Mouse (Mus musculus): ENCODE results near the gene Ccdc93. TPM values are rescaled to one million over a fixed set of nuclear protein-coding genes. Genes with fewer than 3 reads are reported as not detected.
A peak's percentile ranks its signal among the peaks of the same experiment; 100 is the strongest.

Gene Ccdc93
- polyA plus RNA-seq, 1 experiment from 2014 or later, result 10.1 TPM

DNA sequence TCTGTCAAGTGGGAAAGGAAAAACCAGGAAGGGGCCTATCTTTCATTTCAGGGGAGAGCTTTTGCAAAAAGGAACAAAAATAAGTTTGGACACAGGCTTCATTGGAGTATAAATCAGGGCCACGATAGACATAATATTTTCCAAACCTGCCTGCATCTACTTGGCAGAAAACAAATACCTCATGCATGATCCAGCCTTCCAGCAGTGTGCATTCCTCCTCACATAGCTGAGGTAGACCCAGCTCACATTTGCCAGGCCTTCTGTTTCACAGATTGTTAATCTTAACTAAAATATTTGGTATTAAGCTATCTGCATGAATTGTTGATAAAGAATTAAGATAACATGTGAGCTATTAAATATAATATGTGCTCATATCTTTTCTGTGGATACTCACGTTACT, 37.7 kb upstream of the Ccdc93 start:
- Histone ChIP-seq H3K27me3 (replicated peaks; ENCODE audit: control insufficient read depth, insufficient read depth, low read length) (no peaks in the 10 kb centered on the region), H3K9ac (ENCODE audit: low read length) (no peak overlapping the region), H3K9me3 (ENCODE audit: control insufficient read depth, low read length) (no peaks in the 10 kb centered on the region), H3K4me1 (replicated peaks; ENCODE audit: control insufficient read depth, insufficient read depth, low read length) (0 out of 2 replicates have a peak, but pooled peaks cover 6% of the 10 kb centered on the region), H3K27ac (ENCODE audit: low read depth) (no peak overlapping the region), H3K36me3 (ENCODE audit: control insufficient read depth, insufficient read depth, low read length) (no peaks in the 10 kb centered on the region), H3K4me3 (ENCODE audit: low read depth, low read length) (no peak overlapping the region), H3K4me2 (ENCODE audit: low read length) (no peak overlapping the region)
- ATAC-seq (replicated peaks; ENCODE audit: low FRiP score, low TSS enrichment, low read depth), result no peak
- WGBS, result 58% methylated on average over 2 of the region's 2 CpGs
- DNase-seq (ENCODE audit: low spot score), result no peak

- no peaks in the 10 kb centered on the region for H3K9me3 ChIP-seq (ENCODE audit: control insufficient read depth, low read length)
- ATAC-seq (replicated peaks; ENCODE audit: low FRiP score, low TSS enrichment, low read depth) (no peak), DNase-seq (ENCODE audit: low spot score) (no peak)
- no peak overlapping the region for H3K27ac ChIP-seq (ENCODE audit: low read depth)
- H3K4me2 ChIP-seq (ENCODE audit: low read length), result peak overlapping the region; percentile 5; the same call in 1 of the 2 replicates
- no peak overlapping the region for H3K9ac ChIP-seq (ENCODE audit: low read length)
- H3K36me3 ChIP-seq (ENCODE audit: control insufficient read depth, insufficient read depth, low read length), result no peaks in the 10 kb centered on the region
- H3K27me3 ChIP-seq (replicated peaks; ENCODE audit: control insufficient read depth, insufficient read depth, low read length), result no peaks in the 10 kb centered on the region
- H3K4me1 ChIP-seq (replicated peaks; ENCODE audit: control insufficient read depth, insufficient read depth, low read length), result 0 out of 2 replicates have a peak, but pooled peaks cover 6% of the 10 kb centered on the region
- no peak overlapping the region for H3K4me3 ChIP-seq (ENCODE audit: low read depth, low read length)
- 15% methylated on average over 5 of the region's 5 CpGs for WGBS
Observed at GRCm38 (mm10) chr1:121394764-121395163, 36.1 kb upstream of the Ccdc93 start.

- Histone ChIP-seq H3K9me3 (ENCODE audit: control insufficient read depth, low read length) (no peaks in the 10 kb centered on the region), H3K27me3 (replicated peaks; ENCODE audit: control insufficient read depth, insufficient read depth, low read length) (no peaks in the 10 kb centered on the region), H3K4me3 (ENCODE audit: low read depth, low read length) (no peak overlapping the region), H3K9ac (ENCODE audit: low read length) (no peak overlapping the region), H3K4me2 (ENCODE audit: low read length) (no peak overlapping the region), H3K27ac (ENCODE audit: low read depth) (no peak overlapping the region), H3K36me3 (ENCODE audit: control insufficient read depth, insufficient read depth, low read length) (no peaks in the 10 kb centered on the region), H3K4me1 (replicated peaks; ENCODE audit: control insufficient read depth, insufficient read depth, low read length) (0 out of 2 replicates have a peak, but pooled peaks cover 6% of the 10 kb centered on the region)
- 66% methylated on average over 4 of the region's 4 CpGs for WGBS
- ATAC-seq (replicated peaks; ENCODE audit: low FRiP score, low TSS enrichment, low read depth) (no peak), DNase-seq (ENCODE audit: low spot score) (no peak)
Observed at GRCm38 (mm10) chr1:121396501-121396900, 34.3 kb upstream of the Ccdc93 start.

DNA sequence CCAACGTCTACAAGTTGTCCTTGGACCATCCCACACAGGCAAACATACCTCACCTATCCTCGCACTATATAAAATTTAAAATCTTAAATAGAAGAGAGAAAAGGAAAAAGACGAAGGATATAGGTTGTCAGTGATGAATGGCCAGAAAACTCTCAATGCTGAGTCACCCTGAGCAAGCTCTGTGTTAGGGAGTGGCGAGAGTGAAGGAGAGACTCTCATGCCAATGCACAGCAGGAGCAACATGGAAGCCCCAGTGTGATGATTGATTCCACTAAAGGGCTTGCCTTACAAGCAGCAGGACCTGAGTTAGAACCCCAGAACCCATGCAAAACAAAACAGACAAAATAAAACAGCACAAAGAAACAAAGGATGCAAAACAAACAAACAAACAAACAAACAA, 32.6 kb upstream of the Ccdc93 start:
- ATAC-seq (replicated peaks; ENCODE audit: low FRiP score, low TSS enrichment, low read depth), result no peak
- Histone ChIP-seq H3K9me3 (ENCODE audit: control insufficient read depth, low read length) (no peaks in the 10 kb centered on the region), H3K9ac (ENCODE audit: low read length) (no peak overlapping the region), H3K27me3 (replicated peaks; ENCODE audit: control insufficient read depth, insufficient read depth, low read length) (no peaks in the 10 kb centered on the region), H3K4me2 (ENCODE audit: low read length) (no peak overlapping the region), H3K27ac (ENCODE audit: low read depth) (no peak overlapping the region), H3K4me1 (replicated peaks; ENCODE audit: control insufficient read depth, insufficient read depth, low read length) (0 out of 2 replicates have a peak, but pooled peaks cover 6% of the 10 kb centered on the region), H3K36me3 (ENCODE audit: control insufficient read depth, insufficient read depth, low read length) (no peaks in the 10 kb centered on the region), H3K4me3 (ENCODE audit: low read depth, low read length) (no peak overlapping the region)
- DNase-seq (ENCODE audit: low spot score), result no peak
- WGBS, result 76% methylated on average over 4 of the region's 4 CpGs

GRCm38 (mm10) chr1:121398986-121399881, 31.6 kb upstream of the Ccdc93 start:
- 0 out of 2 replicates have a peak, but pooled peaks cover 6% of the 10 kb centered on the region for H3K4me1 ChIP-seq (replicated peaks; ENCODE audit: control insufficient read depth, insufficient read depth, low read length)
- H3K4me3 ChIP-seq (ENCODE audit: low read depth, low read length), result no peak overlapping the region
- DNase-seq (ENCODE audit: low spot score) (no peak), ATAC-seq (replicated peaks; ENCODE audit: low FRiP score, low TSS enrichment, low read depth) (no peak)
- no peak overlapping the region for H3K4me2 ChIP-seq (ENCODE audit: low read length)
- no peaks in the 10 kb centered on the region for H3K27me3 ChIP-seq (replicated peaks; ENCODE audit: control insufficient read depth, insufficient read depth, low read length)
- no peaks in the 10 kb centered on the region for H3K9me3 ChIP-seq (ENCODE audit: control insufficient read depth, low read length)
- no peak overlapping the region for H3K9ac ChIP-seq (ENCODE audit: low read length)
- 60% methylated on average over 14 of the region's 14 CpGs for WGBS
- H3K36me3 ChIP-seq (ENCODE audit: control insufficient read depth, insufficient read depth, low read length), result no peaks in the 10 kb centered on the region
- H3K27ac ChIP-seq (ENCODE audit: low read depth), result no peak overlapping the region

DNA sequence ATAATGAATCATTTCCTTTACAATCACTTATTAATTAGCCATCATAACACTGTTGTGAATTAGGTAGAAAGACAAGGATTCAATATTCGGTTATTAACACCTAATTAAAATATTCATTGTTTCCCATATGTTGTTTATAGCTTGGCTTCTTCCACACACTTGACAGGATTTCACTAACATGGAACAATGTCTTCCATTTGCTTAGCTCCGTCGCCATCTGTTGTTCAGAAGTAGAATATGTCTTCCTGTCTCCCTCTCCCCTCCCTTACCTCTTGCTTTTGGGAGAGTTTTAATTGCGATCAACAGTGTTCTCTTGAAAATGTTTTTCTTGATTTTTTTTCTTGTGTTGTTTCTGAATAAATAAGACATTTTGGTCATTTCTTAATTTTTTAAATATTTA, 30.6 kb upstream of the Ccdc93 start:
- no peak overlapping the region for H3K4me3 ChIP-seq (ENCODE audit: low read depth, low read length)
- no peaks in the 10 kb centered on the region for H3K36me3 ChIP-seq (ENCODE audit: control insufficient read depth, insufficient read depth, low read length)
- H3K9ac ChIP-seq (ENCODE audit: low read length), result no peak overlapping the region
- H3K4me2 ChIP-seq (ENCODE audit: low read length), result no peak overlapping the region
- 23% methylated on average over 4 of the region's 4 CpGs for WGBS
- 0 out of 2 replicates have a peak, but pooled peaks cover under 1% of the 10 kb centered on the region for H3K4me1 ChIP-seq (replicated peaks; ENCODE audit: control insufficient read depth, insufficient read depth, low read length)
- no peaks in the 10 kb centered on the region for H3K9me3 ChIP-seq (ENCODE audit: control insufficient read depth, low read length)
- no peak for ATAC-seq (replicated peaks; ENCODE audit: low FRiP score, low TSS enrichment, low read depth)
- no peak overlapping the region for H3K27ac ChIP-seq (ENCODE audit: low read depth)
- H3K27me3 ChIP-seq (replicated peaks; ENCODE audit: control insufficient read depth, insufficient read depth, low read length), result no peaks in the 10 kb centered on the region
- no peak for DNase-seq (ENCODE audit: low spot score)

DNA sequence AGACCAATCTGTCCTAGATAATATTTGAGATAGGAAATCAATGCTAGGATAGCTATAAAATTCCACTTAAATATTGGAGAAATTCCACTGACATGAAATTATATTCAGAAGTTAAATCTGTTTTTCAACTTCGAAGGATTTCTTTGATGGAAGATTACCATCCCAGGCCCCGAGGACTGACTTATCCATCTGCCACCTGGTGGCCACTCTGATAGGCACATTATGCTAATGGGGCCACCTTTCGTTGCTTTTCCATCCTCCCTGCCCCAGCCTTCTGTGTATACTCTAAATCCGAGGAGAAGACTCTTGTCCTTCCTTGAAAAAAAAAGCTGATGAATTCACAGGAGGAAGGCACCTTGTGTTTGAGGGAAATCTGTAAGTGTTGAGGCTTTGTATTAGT, 11.8 kb upstream of the Ccdc93 start:
- no peak for DNase-seq (ENCODE audit: low spot score)
- ATAC-seq (replicated peaks; ENCODE audit: low FRiP score, low TSS enrichment, low read depth), result no peak
- Histone ChIP-seq H3K4me1 (replicated peaks; ENCODE audit: control insufficient read depth, insufficient read depth, low read length) (no peaks in the 10 kb centered on the region), H3K27ac (ENCODE audit: low read depth) (no peak overlapping the region), H3K4me3 (ENCODE audit: low read depth, low read length) (no peak overlapping the region), H3K4me2 (ENCODE audit: low read length) (no peak overlapping the region), H3K36me3 (ENCODE audit: control insufficient read depth, insufficient read depth, low read length) (no peaks in the 10 kb centered on the region), H3K9ac (ENCODE audit: low read length) (no peak overlapping the region), H3K27me3 (replicated peaks; ENCODE audit: control insufficient read depth, insufficient read depth, low read length) (no peaks in the 10 kb centered on the region), H3K9me3 (ENCODE audit: control insufficient read depth, low read length) (no peaks in the 10 kb centered on the region)
- 39% methylated on average over 4 of the region's 4 CpGs for WGBS

- H3K27ac ChIP-seq (ENCODE audit: low read depth), result no peak overlapping the region
- H3K36me3 ChIP-seq (ENCODE audit: control insufficient read depth, insufficient read depth, low read length), result no peaks in the 10 kb centered on the region
- no peak overlapping the region for H3K4me2 ChIP-seq (ENCODE audit: low read length)
- no peaks in the 10 kb centered on the region for H3K27me3 ChIP-seq (replicated peaks; ENCODE audit: control insufficient read depth, insufficient read depth, low read length)
- H3K9me3 ChIP-seq (ENCODE audit: control insufficient read depth, low read length), result no peaks in the 10 kb centered on the region
- H3K4me1 ChIP-seq (replicated peaks; ENCODE audit: control insufficient read depth, insufficient read depth, low read length), result no peaks in the 10 kb centered on the region
- ATAC-seq (replicated peaks; ENCODE audit: low FRiP score, low TSS enrichment, low read depth) (no peak), DNase-seq (ENCODE audit: low spot score) (no peak)
- H3K4me3 ChIP-seq (ENCODE audit: low read depth, low read length), result no peak overlapping the region
- H3K9ac ChIP-seq (ENCODE audit: low read length), result no peak overlapping the region
- WGBS, result 86% methylated on average over 12 of the region's 12 CpGs
Observed at GRCm38 (mm10) chr1:121419569-121420265, 11.1 kb upstream of the Ccdc93 start.
